Mouse (Mus musculus) c-Kit-positive CD71-positive TER-119-positive erythroid progenitor cells, embryonic 14.5 days (primary cell): ENCODE data around the gene Sumo3.

Experiments
- DNase-seq: peaks from one replicate; pipeline ENCODE4 v3.0.0-alpha.2; 2013; ENCODE audit warnings: low spot score

The Sumo3 gene

GRCm38 (mm10) chr10:77626591-77626990 is 20.7 kb downstream of the Sumo3 start:
- no peak for DNase-seq

DNA sequence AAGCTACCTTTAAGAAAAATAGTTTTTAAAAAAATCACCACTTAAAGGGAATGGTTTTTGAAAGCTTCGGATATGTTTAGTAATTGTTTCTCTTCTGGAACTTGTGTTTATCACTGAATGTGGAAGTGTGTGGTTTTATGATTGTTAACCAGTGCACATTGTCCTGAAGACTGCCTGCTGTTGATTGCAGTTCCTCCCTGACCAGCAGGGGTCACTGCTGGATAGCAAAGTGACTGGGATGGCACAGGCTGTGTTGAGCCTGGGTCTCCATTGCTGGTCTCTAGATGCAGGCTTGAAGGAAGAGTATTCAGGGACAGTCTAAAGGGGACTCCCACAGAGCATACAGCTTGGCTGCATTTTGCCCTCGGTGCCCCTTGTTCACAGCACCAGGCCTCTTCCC is 21.6 kb downstream of the Sumo3 start:
- peak; percentile 76 for DNase-seq

GRCm38 (mm10) chr10:77629163-77629562 is 23.3 kb downstream of the Sumo3 start:
- no peak for DNase-seq

DNA sequence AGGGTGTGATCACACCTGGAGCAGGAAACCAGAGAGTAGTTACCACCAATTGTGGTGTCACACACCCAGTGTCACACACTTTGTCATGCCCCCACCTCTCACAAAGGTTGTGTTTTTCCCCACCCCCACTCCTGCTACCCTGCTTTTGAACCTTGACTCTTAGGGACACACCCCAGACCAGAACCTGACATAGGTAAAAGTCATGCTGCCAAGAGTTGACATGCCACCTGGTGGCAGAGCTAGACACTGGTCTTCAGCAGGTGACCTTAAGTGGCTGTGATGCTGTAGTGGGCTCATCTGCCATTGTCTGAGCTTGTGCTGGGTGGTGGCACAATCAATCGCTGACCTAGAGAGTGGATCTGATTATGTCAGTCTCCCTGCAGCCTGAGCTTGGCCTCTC is 24.1 kb downstream of the Sumo3 start:
- DNase-seq: no peak

DNA sequence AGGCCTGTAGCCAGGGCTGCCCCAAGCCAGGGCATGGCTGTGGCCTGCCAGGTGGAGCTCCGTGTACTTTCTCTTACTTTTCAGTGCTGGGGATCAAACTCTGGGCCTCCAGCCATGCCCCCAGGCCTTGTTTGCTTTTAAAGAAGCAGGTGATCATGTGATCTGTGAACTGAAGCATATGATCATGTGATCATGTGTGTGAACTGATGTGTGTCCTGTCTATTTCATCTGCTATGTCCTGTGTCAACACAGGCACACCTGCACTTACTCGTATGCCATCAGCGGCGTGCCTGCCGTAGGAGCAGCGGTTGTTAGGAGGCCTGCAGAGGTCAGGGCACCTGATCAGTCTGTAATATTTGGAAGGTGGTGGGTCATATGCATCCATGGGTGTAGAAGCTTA is 28.1 kb downstream of the Sumo3 start:
- no peak for DNase-seq

GRCm38 (mm10) chr10:77634452-77635231 is 28.7 kb downstream of the Sumo3 start:
- no peak for DNase-seq

- no peak for DNase-seq
Observed at GRCm38 (mm10) chr10:77636234-77636922, 30.5 kb downstream of the Sumo3 start.

- DNase-seq: no peak
Observed at GRCm38 (mm10) chr10:77638956-77639355, 33.1 kb downstream of the Sumo3 start.

- DNase-seq: no peak
Observed at GRCm38 (mm10) chr10:77643160-77643559, 37.3 kb downstream of the Sumo3 start.

GRCm38 (mm10) chr10:77645571-77645970 is 39.7 kb downstream of the Sumo3 start:
- no peak for DNase-seq

GRCm38 (mm10) chr10:77647461-77647860 is 41.6 kb downstream of the Sumo3 start:
- DNase-seq: no peak

GRCm38 (mm10) chr10:77647901-77648300 is 42.0 kb downstream of the Sumo3 start:
- no peak for DNase-seq

- DNase-seq: no peak
Observed at GRCm38 (mm10) chr10:77652046-77652445, 46.1 kb downstream of the Sumo3 start.

GRCm38 (mm10) chr10:77658286-77658994 is 52.5 kb downstream of the Sumo3 start:
- DNase-seq: no peak

DNA sequence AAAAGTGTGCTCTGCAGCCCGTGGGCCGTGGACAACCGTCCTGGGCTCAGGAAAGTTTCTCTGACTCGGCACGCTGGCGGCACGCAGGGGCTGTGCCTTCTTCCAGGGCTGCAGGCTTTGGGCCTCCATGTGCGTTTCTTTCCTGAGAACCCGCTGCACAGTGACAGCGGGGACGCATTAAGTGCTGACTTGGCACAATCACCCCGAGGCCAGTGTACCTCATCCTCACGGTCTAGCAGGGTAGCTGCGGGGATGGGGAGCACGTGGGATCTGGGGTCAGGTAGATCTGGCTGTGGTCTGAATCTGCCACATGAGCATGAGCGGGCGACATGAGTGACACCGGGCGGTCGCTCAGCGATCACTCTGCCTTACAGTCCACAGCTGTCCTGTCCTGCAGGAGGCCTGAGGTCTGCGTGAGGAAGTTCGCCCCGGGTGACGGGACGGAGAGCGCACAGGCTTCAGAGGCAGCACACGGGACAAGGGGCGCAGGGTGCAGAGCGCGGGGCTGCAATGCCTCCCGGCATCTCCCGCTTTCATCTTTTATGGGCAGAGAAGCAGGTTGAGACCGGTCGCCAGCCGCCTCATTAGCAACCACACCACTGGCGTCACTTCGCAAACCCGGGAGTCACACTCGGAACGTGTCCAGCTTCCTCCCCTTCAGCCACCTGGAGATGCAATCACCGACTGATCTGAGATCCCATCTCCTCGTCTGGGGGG is 58.2 kb downstream of the Sumo3 start:
- DNase-seq: no peak

- no peak for DNase-seq
Observed at GRCm38 (mm10) chr10:77666342-77666741, 60.4 kb downstream of the Sumo3 start.

GRCm38 (mm10) chr10:77667402-77667801 is 61.5 kb downstream of the Sumo3 start:
- no peak for DNase-seq
